Mouse (Mus musculus) CD4-positive, CD25-positive, alpha-beta regulatory T cell, adult 9 weeks (primary cell): ENCODE data around the gene Akap11. TPM values are rescaled to one million over a fixed set of nuclear protein-coding genes. Genes with fewer than 3 reads are reported as not detected.

Source experiments
- polyA plus RNA-seq: library from polyadenylated mRNA; unstranded; fragments of 100-300 nt; shearing (Covaris generic); gene quantifications from one replicate; pipeline ENCODE4 v1.2.1, GENCODE M21; 2017

The Akap11 gene
- 8.9 TPM for polyA plus RNA-seq

DNA sequence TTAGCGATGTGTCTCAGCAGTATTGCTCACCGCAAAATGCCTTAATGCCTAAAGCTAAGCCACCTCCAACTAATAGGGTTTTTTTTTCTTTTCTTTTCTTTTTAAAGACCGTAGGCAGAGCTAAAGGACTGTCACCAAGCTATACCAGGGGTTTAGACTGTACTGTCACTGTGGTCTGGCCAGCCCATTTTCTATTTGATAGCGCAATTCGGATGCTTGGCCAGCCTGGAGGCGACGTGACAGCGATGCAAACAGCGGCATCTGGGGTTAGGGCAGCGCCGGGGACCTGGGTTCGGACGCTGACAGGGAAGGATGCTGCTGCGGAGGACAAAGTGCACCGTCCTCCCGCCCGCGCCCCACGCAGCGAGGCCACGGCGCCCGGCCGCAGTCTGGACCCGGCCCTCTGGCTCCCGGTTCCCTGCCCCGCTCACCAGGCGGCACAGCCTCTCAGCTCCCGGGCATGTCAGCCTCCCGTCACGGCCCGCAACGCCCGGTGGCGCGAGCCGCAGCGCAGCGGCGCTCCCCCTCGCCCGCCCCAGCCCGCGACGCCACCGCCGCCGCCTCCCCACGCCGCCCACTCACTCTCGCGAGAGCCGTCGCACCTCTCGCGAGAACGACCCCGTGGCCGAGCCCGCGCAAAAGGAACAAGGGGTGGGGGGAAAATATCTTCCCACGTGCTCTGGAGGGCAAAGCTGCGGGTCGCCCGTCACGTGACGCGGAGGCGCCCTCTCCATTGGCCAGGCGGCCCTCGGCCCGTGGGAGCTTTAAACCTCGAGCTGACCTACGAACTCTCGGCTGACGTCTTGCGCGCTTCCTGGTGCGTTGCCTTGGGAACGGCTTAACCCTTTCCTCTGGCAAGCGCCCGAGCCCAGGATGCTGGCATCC lies at the start of gene Akap11:
TSS of gene Akap11 (minus strand) at position 528 of the 885 bp plus-strand sequence.

Other genes with a start within 250 kb of the Akap11 start
- gene Tnfsf11, start 228.8 kb downstream of the Akap11 start, polyA plus RNA-seq = 8.5 TPM
- 12.0 TPM for gene Dgkh, start 196.0 kb upstream of the Akap11 start, polyA plus RNA-seq